Mouse (Mus musculus) heart, postnatal 36 days (tissue): ENCODE results near the gene Morn1. TPM values are rescaled to one million over a fixed set of nuclear protein-coding genes. Genes with fewer than 3 reads are reported as not detected.

Source experiments
- DNase-seq, 2 experiments: peaks; one replicate each; pipeline ENCODE4 v3.0.0; 2021 to 2022
- intact Hi-C: fragments of 180-260 bp; cut with DNase I; formaldehyde crosslinking; loops from one replicate; pipeline ENCODE4 v1.15.1; 2025
- total RNA-seq, 2 experiments: library from RNA; stranded (reverse); gene quantifications; 2 replicates each; pipeline ENCODE4 v1.2.3; 2021

Morn1 gene
- total RNA-seq, 2 experiments from 2014 or later, result 0.89 to 1.7 TPM

DNA sequence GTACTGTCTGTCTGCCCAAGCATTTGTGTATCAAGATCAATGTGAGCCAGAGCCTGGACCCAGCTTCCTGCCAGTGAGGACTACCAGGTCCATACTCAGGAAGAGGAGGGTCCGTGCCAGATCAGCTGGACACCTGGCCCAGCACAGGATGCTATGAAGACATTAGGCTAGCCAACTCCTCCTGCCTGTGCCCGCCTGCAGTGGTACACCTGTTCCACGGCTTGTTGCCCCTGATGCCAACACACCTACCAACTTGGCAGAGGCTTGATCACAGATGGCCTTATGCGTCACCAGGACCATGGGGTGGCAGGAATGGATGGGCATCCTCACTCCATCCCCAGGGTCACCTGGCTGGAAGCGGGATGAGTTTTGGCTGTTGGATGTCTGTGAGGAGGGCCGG is 66.1 kb downstream of the Morn1 start:
- intact Hi-C loops, result no loop called here
- no peak for DNase-seq

DNA sequence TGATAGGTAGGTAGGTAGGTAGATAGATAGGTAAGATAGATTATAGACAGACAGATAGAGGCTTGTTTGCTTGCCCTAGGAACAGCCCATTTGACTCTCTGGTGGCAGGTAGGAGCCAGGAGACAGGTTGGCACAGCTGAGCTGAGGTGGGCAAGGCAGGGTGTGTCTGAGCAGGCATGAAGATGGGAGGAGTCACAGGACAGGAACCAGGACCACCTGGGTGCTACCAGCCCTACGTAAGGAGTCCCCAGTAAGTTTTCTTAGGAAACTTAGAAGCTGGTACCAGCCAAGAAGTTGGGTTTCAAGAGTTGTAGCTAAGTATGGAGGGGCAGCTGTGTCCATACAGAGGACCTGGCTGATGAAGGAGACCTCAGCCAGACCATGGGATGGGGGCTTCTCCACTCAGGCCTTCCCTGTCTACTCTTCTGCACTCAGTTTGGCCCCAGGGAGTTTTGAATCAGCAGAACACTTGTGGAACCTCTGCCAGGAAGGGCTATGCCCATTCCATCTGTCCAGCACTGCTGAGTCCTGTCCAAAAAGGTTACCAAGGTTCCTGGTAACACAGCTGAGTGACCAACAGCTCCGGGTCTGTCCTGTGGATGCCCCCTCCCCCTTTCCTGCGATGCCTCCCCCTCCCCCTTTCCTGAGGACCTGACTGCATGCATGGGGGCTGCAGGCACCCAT is 67.2 kb downstream of the Morn1 start:
- DNase-seq, result no peak
- intact Hi-C loops, result no loop called here

DNA sequence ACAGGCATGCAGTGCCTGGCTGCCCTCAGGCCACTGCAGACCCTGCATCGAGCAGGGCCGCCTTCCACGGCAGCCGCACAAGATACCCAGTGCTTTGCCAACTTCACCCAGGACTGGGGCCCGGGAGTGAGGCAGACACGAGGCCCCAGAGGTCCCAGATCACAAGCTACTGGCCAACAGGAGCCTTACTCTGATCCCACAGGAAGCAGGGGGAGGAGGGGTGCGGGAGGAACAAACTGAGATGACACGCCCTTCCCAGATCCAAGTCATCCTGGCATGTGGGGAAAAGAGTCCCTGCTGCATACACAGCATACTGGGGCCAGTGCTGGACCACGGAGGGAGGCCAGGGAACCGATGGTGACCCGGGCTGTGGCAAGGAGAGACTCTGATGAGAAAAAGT is 68.6 kb downstream of the Morn1 start:
- intact Hi-C loops, result no loop called here

DNA sequence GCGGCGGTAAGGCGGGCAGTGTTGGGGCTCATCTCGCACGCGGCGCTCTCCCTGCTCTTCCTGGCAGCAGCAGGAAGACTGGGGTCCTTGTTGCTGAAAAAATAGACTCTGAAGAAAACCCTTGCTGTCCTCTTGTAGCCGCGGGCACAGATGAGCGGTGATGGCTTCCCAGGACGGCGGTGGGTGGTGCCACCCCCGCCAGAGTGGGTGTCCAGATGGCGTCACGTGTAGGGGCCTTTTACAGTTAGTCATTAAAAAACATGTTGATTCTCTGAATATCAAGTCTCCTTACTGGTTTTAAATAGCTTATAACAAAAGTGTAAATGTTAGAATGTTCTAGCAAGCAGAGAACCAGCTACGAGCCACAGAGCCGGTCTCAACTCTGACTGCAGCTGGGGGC is 70.4 kb downstream of the Morn1 start:
- DNase-seq, result no peak
- intact Hi-C loops, result no loop called here

More for the DNA sequence above, 68.6 kb downstream of the Morn1 start:
- peak in 1 of 2 experiments; percentile 55 for DNase-seq

DNA sequence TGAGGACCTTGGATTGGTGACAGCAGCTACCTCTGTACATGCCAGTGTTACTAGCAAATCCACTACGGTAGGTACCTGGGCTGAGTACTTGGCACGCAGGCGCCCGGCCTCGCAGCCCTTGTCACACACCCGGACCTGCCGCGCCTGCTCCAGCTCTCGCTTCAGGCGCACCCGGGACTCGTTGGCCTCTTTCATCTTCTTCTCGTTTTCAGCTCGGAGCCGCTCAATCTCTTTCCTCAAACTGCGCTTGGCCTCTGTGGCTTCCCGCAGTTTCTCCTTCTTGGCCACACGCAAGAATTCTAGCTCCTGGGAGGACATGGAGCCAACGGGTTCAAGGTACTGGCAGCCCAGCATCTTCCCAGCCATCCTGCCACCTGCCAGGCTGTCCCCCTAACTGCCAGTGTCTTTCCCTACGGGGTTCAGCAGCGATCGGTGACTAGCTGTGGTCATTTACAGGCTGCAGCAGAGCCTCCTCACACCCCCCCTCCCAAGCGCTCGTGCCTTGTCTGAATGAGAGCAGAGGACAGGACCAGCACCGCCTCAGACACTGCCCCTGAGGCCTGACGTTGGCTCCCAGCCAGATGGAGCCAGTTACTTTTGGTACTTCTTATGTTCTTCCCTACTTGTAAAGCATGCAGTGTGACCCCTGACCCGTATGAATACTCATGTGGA is 71.6 kb downstream of the Morn1 start:
- DNase-seq, result no peak
- intact Hi-C loops, result no loop called here

DNA sequence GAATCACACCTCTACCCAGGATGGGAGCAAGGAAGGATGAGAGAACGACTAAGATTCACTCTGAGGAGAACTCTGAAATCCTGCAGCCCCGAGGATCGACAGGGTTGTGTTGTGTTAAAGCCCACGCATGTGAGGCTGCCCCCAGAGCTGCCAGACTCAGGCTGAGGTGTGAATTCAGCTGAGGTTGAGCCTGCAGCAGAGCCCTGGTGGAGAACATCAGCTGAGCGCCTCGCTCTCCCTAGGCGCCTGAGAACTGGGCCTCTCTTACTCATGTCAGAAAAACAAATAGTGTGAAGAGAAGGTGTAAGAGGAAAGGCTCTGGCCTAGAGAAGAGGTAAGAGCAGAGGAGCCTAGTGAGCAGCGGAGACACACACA is 72.2 kb downstream of the Morn1 start:
- intact Hi-C loops, result no loop called here
- DNase-seq, result no peak

DNA sequence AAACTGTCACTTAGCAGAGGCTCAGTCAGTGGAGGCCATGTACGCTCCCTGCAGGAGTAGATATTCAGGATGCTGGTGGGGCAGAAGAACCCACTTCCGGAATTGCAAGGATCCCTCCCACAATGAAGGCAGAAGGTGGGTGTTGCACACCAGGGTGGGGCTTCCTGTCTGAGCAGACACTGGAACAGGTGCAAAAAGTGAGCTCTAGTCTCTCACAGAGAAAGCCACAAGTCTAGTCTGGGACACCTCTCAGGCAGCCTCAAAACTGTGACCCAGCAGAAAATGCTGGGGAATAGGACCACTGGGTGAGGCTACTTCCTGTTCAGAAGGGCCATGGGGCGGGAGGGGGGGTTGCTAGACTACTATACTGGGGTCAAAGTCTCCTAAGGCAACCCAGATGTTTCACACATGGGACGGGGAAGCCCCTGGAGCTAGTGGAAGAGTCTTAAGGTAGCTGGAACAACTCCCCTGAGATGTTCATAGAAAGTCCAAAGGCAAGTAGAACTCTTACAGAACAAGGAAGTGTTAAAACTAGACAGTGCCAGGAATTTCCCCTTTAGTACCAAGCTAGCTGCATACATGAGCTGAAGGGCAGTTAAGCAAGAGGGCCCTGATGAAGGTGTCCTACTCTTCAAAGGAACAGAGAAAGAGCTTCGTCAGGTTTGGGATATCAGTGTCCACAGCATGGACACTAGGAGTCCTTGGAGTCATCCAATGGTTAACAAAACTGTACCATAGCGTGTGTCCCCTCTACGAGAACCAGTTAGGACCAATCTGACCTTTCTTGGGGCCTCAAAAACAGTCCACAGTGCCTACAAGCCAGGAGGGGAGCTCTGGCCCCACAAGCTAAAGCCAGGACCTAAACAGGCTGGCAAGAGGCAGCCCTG is 76.3 kb downstream of the Morn1 start:
- intact Hi-C loops, result no loop called here
- no peak for DNase-seq

DNA sequence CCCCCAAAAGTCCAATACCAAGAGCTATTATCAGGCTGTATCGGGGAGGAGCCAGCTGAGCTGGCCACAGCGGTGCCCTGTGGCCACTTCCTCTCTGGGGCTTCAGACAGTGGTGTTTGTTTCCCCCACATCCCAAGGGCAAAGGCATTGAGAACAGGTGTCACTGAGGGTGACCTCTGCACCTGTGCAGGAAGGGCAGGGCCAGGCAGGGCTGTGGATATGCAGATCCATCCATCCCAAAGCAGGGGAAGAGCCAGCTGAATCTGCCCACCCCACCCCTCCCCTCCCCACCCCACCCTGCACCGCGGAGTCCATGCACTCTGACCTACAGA is 76.9 kb downstream of the Morn1 start:
- intact Hi-C loops, result no loop called here
- no peak for DNase-seq

DNA sequence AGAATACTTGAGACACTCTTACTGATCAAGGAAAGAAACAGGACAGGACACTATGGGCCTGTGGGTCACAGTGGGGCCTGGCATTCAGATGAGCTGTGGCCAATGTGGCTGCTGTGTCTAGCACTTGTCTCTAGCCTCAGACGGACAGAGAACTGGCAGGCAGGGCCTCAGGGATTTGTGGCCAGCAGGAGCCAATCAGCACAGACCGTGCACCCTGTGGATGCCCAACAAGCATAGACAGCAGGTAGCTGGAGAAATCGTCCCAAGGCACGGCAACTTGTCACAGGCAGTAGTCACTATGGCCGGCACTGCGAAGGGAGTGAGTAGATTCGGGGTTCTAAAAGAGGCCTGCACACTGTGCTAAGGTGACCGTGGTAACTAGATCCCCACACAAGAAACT is 77.3 kb downstream of the Morn1 start:
- intact Hi-C loops, result loop anchor here (1.0 kb wide), 1 partner anchor 13 kb away; no protein-coding TSS in a partner anchor
- DNase-seq, result no peak

DNA sequence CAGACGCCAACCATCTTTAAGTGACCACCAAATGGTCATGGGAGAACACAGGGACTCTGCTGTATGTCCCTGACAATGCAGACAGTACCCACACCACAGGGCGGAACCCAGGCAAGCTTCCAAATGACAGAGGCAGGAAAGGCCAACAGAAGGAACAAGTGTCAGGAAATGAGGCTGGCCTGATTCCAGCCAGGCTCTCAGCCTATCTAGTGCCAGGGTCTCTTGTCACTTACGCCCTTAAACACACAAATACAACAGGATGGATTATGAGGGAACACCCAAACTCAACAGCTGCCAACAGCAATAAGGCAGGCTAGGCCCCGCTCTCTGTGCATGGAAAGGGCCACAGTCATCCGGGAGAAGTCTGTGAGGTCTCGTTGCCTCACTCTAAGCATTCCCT is 78.2 kb downstream of the Morn1 start:
- peak; percentile 80 for DNase-seq
- intact Hi-C loops, result loop anchor here (1.0 kb wide), 1 partner anchor 14 kb away; no protein-coding TSS in a partner anchor

DNA sequence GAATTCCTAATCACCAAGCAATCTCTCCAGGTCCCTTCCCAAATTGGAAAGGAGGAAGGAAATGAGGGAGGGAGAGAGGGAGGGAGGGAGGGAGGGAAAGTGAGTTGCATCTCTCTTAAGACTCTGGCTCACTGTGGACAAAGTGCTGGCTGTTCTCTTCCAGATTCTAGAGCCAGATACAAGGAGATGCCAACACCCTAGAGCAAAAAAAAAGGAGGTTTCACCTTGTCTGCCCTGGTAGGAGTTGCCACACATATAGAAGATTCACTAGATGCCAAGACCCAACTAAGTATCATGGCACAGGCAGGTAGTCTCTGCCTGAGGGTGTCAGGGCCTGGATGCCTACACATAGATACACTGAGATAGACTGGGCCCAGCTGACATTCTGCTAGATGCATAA is 79.5 kb downstream of the Morn1 start:
- intact Hi-C loops, result no loop called here
- no peak for DNase-seq

DNA sequence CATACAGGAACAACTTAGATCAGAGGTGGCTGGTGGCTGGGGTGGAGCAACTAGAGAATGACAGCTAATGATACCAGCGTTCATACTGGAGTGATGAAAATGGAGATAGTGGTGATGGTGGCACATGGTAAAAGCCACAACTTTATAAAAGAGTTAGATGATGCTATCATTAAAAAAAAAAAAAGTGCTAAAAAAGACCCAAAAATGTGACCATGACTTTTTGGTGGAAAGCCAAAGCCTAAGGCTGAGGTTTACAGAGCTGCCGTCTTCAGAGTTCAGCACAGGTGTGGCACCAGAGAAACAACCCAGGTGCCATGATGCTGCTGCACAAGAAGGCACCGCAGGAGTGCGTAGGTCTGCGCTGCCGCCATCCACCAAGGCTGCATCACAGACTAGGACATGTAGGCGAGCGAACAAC is 82.5 kb downstream of the Morn1 start:
- intact Hi-C loops, result no loop called here
- DNase-seq, result no peak

DNA sequence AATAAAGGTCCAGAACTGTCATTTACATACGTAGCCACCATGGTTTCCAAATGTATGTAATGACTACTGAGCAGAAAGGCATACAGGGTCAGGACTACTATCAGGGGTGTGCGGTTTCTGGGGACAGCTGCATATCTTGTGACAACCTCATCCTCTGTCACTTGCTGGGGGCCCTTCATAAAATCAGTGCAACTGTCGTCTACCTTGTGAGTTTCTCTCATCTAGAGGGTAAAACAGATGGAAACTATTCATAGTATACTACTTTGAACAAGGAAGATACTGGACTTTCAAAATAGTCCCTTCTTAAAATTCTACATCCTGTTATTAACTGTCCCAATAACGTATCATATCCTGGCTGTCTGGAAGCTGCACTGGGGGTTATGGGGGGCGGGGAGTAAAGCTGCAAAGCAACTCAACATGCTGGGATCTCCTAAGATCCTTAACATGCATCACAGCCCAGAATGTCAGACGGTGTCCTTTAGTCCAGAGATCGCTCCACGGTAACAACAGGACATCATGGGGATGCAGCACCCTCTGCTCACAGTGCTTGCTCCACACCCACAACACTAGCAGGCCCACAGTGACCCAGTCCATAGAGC is 84.3 kb downstream of the Morn1 start:
- intact Hi-C loops, result no loop called here
- DNase-seq, result no peak

DNA sequence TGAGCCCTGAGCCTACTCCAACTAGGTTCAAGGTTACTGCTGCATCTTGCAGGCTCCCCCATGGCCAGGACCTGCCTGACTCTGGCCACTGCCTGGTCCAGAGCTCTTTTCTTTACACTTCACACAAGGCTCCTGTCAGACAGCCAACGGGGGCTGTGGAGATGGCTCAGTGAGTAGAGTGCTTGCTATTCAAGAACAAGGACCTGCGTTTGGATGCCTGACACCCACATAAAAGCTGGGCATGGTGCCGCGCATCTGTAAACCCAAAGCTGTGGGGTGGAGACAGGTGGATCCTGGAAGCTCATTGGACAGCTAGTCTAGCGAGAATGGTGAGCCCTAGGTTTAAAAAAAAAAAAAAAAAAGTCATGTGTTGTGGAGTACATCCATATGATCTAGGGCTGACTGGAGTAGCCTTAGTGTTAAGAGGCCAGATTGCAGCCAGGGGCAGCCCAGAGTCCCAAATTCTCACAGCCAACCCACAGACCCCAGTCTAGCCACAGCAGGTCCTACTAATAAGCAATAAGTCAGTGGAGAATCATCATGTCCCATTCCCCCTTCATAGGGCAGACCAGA is 85.7 kb downstream of the Morn1 start:
- no peak for DNase-seq
- intact Hi-C loops, result no loop called here

DNA sequence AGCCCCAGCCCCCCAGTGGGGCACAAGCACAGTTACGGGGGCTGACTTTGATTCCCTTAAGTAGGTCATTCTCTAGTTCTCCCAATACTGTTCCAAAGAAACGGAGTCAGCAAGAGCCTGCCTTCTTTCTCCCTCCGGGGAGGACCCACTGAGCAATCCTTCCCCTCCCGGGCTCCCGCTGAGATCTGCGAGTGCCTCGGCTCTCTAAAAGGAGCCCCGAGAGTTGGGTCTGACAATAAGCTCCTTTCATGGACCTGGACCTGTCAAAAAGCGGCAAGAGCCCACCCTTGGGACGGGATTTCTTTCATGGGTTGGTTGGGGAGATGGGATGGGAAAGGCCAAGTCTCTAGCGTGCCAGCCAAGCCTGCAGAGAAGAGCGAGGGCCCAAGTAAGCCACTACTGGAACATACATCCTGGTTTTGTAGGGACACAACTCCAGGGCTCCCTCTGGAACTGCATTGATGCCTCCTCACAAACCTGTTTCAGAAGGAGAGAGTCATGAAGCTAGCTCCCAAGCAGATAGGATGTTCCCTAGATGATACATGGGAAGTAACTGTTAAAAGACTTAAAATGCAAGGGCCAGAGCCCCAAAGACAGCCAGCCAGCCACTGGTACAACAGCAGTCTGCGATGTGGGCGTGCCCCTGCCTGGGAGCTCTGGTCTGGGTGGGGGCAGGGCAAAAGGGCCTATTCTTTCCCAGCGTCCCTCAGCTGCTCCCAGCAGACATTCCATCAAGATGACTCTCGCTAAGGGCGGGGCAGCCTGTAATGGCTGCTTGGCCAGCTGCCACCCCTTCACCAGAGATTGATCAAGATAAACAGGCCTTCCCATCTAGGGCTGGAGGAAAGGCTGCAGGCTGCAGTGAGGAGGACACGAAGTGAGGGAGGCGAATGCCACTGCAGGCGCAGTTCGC is 86.8 kb downstream of the Morn1 start:
- peak; percentile 87 for DNase-seq

DNA sequence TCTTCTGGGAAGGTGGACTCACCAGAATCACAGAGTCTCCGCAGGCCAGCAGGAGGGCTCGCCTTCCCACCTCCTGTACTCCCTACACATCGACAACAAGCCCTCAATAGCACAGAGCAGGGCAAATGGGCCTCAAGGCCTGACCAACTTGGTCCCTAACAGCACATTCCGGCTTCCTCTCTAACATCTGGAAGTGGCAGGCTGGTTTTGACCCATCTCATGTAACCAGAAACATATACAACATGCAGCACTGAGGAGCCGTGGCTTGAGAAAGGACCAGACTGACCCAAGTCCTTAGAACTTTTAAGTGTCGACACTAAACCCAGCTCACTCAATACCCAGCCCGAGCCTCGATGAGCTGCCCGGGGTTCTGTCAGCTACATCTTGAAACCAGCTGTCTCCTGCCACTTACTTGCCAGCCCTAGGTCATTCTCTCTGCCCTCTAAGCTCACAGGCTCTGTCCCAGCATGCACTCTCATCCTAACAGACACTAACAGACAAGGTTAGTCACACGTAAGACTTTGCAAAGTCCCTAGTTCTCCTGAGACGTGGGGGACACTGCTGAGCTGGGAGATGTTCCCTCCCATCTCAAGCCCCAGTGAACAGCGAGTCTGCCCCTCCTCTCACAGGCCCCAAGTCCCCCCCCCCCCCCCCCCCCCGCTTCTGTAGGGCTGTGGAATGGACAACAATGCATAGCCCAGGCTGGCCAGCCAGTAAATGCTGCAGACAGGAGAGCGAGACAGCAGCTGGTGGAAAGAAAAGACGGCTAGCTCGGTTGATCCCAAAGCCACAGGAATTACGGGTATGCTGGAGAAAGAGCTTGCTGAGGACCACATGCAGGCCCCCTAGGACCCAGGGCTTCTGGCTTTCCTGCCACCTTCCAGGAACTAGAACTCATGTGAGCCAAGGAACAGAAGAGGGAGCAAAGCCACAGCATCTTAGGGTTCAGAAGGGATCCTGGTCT is 87.7 kb downstream of the Morn1 start:
- no peak for DNase-seq
- intact Hi-C loops, result loop anchor here (1.0 kb wide), 1 partner anchor 24 kb away; no protein-coding TSS in a partner anchor

More for the DNA sequence above, 86.8 kb downstream of the Morn1 start:
- intact Hi-C loops, result loop anchor here (1.0 kb wide), 1 partner anchor 23 kb away; no protein-coding TSS in a partner anchor

DNA sequence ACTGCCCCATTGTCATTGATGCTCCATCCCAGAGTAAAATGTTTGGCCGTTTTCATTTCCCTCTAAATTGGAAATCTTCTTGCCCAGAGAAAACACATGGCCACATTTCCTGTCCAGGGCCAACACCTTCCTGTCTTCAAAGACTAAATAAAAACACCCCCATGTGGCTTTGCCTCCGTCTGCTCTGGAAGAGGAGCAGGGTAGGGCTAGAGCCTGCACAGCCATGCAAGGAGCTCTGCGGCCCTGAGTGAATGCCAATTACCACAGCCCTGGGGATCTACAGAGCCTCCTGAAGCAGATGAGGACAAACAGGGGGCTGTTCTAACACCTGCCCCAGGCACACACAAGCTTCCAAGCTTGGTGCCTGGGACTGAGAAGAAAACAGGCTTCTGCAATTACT is 89.8 kb downstream of the Morn1 start:
- intact Hi-C loops, result no loop called here
- no peak for DNase-seq

DNA sequence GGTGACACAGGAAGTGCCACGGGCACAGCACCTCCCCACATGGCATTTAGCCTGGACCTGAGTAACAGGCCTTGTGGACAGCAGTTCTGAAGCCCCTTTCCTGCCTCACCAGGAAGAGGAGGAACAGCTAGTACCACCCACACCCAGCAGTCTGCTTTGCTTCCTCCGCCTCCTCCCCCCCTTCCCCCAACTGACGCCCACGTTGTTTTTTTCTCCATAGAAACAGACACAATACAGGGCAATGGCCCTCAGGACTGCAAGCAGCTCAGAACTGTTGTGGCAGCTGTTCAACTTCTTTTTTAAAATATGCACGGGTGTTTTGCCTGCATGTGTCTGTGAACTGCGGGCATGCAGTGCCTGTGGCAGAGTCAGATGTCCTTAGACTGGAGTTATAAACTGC is 91.9 kb downstream of the Morn1 start:
- DNase-seq, result peak; percentile 67 to 76
- intact Hi-C loops, result loop anchor here (2.0 kb wide), 1 partner anchor 41 kb away; no protein-coding TSS in a partner anchor
